Mouse (Mus musculus) liver, adult (tissue): ENCODE measurements around the gene Wnt6.

ENCODE experiments used
- GATA4 ChIP-seq: IDR thresholded peaks from 2 replicates; pipeline ENCODE4 v1.6.1; 2014; ENCODE audit warnings: mild to moderate bottlenecking, low read length; ENCODE audit not compliant: insufficient replicate concordance

Wnt6 gene

GRCm38 (mm10) chr1:74792831-74793660 lies 21.4 kb downstream of the Wnt6 start:
- TF ChIP-seq GATA4 = no peak

- TF ChIP-seq GATA4 = no peak
These were observed 22.9 kb downstream of the Wnt6 start for GRCm38 (mm10) chr1:74794487-74795144.

GRCm38 (mm10) chr1:74795145-74795529 lies 23.4 kb downstream of the Wnt6 start:
- TF ChIP-seq GATA4 = no peak

GRCm38 (mm10) chr1:74797459-74797858 lies 25.8 kb downstream of the Wnt6 start:
- no peak for TF ChIP-seq GATA4

- no peak for TF ChIP-seq GATA4
These were observed 28.8 kb downstream of the Wnt6 start for GRCm38 (mm10) chr1:74800424-74800888.

GRCm38 (mm10) chr1:74801631-74802140 lies 30.0 kb downstream of the Wnt6 start:
- TF ChIP-seq GATA4 = no peak

GRCm38 (mm10) chr1:74802795-74803656 lies 31.3 kb downstream of the Wnt6 start:
- TF ChIP-seq GATA4 = no peak

- TF ChIP-seq GATA4 = no peak
These were observed 32.6 kb downstream of the Wnt6 start for GRCm38 (mm10) chr1:74804211-74804870.

GRCm38 (mm10) chr1:74805340-74805835 lies 33.7 kb downstream of the Wnt6 start:
- TF ChIP-seq GATA4 = no peak

- no peak for TF ChIP-seq GATA4
These were observed 34.2 kb downstream of the Wnt6 start for GRCm38 (mm10) chr1:74805843-74806242.

- no peak for TF ChIP-seq GATA4
These were observed 34.9 kb downstream of the Wnt6 start for GRCm38 (mm10) chr1:74806360-74807311.

GRCm38 (mm10) chr1:74807551-74808071 lies 35.9 kb downstream of the Wnt6 start:
- no peak for TF ChIP-seq GATA4

- no peak for TF ChIP-seq GATA4
These were observed 36.4 kb downstream of the Wnt6 start for GRCm38 (mm10) chr1:74808078-74808477.
